Mouse (Mus musculus): Measurements from ENCODE around the gene Srsf4. TPM values are rescaled to one million over a fixed set of nuclear protein-coding genes. Genes with fewer than 3 reads are reported as not detected.

Gene Srsf4
- polyA plus RNA-seq, 1 experiment from 2014 or later: 39.6 TPM

- H3K4me3 ChIP-seq (ENCODE audit: inconsistent target): no peak overlapping the region
Measured at GRCm38 (mm10) chr4:131914891-131915469, 41.6 kb downstream of the Srsf4 start.

GRCm38 (mm10) chr4:131915821-131916328, 42.5 kb downstream of the Srsf4 start:
- Histone ChIP-seq H3K27ac (no peak overlapping the region), H3K79me2 (ENCODE audit: inconsistent target) (no peaks in the 10 kb centered on the region), H3K4me3 (ENCODE audit: inconsistent target) (no peak overlapping the region), H3K36me3 (ENCODE audit: inconsistent target) (no peaks in the 10 kb centered on the region)
- WGBS (ENCODE audit: missing documents): 81% methylated on average over 13 of the region's 13 CpGs

More at GRCm38 (mm10) chr4:131914891-131915469, 41.6 kb downstream of the Srsf4 start:
- no peak overlapping the region for H3K27ac ChIP-seq
- 27% methylated on average over 29 of the region's 31 CpGs for WGBS (ENCODE audit: missing documents)
- H3K36me3 ChIP-seq (ENCODE audit: inconsistent target): no peaks in the 10 kb centered on the region
- H3K79me2 ChIP-seq (ENCODE audit: inconsistent target): no peaks in the 10 kb centered on the region

- 11% methylated on average over 15 of the region's 15 CpGs for WGBS (ENCODE audit: missing documents)
- Histone ChIP-seq H3K36me3 (ENCODE audit: inconsistent target) (no peaks in the 10 kb centered on the region), H3K79me2 (ENCODE audit: inconsistent target) (no peaks in the 10 kb centered on the region), H3K4me3 (ENCODE audit: inconsistent target) (no peak overlapping the region), H3K27ac (no peak overlapping the region)
Measured at GRCm38 (mm10) chr4:131916425-131916824, 43.0 kb downstream of the Srsf4 start.

- Histone ChIP-seq H3K4me3 (ENCODE audit: inconsistent target) (no peak overlapping the region), H3K36me3 (ENCODE audit: inconsistent target) (no peaks in the 10 kb centered on the region), H3K79me2 (ENCODE audit: inconsistent target) (no peaks in the 10 kb centered on the region), H3K27ac (no peak overlapping the region)
- WGBS (ENCODE audit: missing documents): 36% methylated on average over 10 of the region's 10 CpGs
Measured at GRCm38 (mm10) chr4:131917010-131917555, 43.7 kb downstream of the Srsf4 start.

- H3K36me3 ChIP-seq (ENCODE audit: inconsistent target): no peaks in the 10 kb centered on the region
- no peaks in the 10 kb centered on the region for H3K79me2 ChIP-seq (ENCODE audit: inconsistent target)
- no peak overlapping the region for H3K4me3 ChIP-seq (ENCODE audit: inconsistent target)
- 94% methylated on average over 7 of the region's 7 CpGs for WGBS (ENCODE audit: missing documents)
- no peak overlapping the region for H3K27ac ChIP-seq
Measured at GRCm38 (mm10) chr4:131918026-131918533, 44.7 kb downstream of the Srsf4 start.

GRCm38 (mm10) chr4:131918711-131919500, 45.5 kb downstream of the Srsf4 start:
- H3K27ac ChIP-seq: no peak overlapping the region
- peaks cover 5% of the 10 kb centered on the region; the same call in 1 of the 2 replicates for H3K36me3 ChIP-seq (ENCODE audit: inconsistent target)
- H3K4me3 ChIP-seq (ENCODE audit: inconsistent target): no peak overlapping the region
- no peaks in the 10 kb centered on the region for H3K79me2 ChIP-seq (ENCODE audit: inconsistent target)
- WGBS (ENCODE audit: missing documents): 49% methylated on average over 15 of the region's 15 CpGs

- WGBS (ENCODE audit: missing documents): 70% methylated on average over 14 of the region's 15 CpGs
- H3K36me3 ChIP-seq (ENCODE audit: inconsistent target): peaks cover 12% of the 10 kb centered on the region
- no peaks in the 10 kb centered on the region for H3K79me2 ChIP-seq (ENCODE audit: inconsistent target)
- H3K4me3 ChIP-seq (ENCODE audit: inconsistent target): no peak overlapping the region
- H3K27ac ChIP-seq: no peak overlapping the region
Measured at GRCm38 (mm10) chr4:131919506-131920140, 46.2 kb downstream of the Srsf4 start.

- 15% methylated on average over 41 of the region's 51 CpGs for WGBS (ENCODE audit: missing documents)
- Histone ChIP-seq H3K79me2 (ENCODE audit: inconsistent target) (no peaks in the 10 kb centered on the region), H3K36me3 (ENCODE audit: inconsistent target) (peaks cover 18% of the 10 kb centered on the region), H3K27ac (no peak overlapping the region), H3K4me3 (ENCODE audit: inconsistent target) (no peak overlapping the region)
Measured at GRCm38 (mm10) chr4:131920141-131920594, 46.8 kb downstream of the Srsf4 start.

GRCm38 (mm10) chr4:131920595-131921351, 47.4 kb downstream of the Srsf4 start:
- no peak overlapping the region for H3K27ac ChIP-seq
- WGBS (ENCODE audit: missing documents): 8% methylated on average over 66 of the region's 76 CpGs
- no peaks in the 10 kb centered on the region for H3K79me2 ChIP-seq (ENCODE audit: inconsistent target)
- peaks cover 24% of the 10 kb centered on the region for H3K36me3 ChIP-seq (ENCODE audit: inconsistent target)
- no peak overlapping the region for H3K4me3 ChIP-seq (ENCODE audit: inconsistent target)

GRCm38 (mm10) chr4:131921461-131922346, 48.3 kb downstream of the Srsf4 start, which contains the start of gene Tmem200b:
Gene Tmem200b (plus strand): TSS chr4:131921771.
- Histone ChIP-seq H3K36me3 (ENCODE audit: inconsistent target) (peaks cover 33% of the 10 kb centered on the region), H3K79me2 (ENCODE audit: inconsistent target) (no peaks in the 10 kb centered on the region), H3K27ac (no peak within 1 kb of the TSS), H3K4me3 (ENCODE audit: inconsistent target) (no peak within 1 kb of the TSS)
- WGBS (ENCODE audit: missing documents): 2% methylated on average over 83 of the region's 130 CpGs

GRCm38 (mm10) chr4:131922404-131922803, 49.0 kb downstream of the Srsf4 start:
- no peak overlapping the region for H3K4me3 ChIP-seq (ENCODE audit: inconsistent target)
- no peaks in the 10 kb centered on the region for H3K79me2 ChIP-seq (ENCODE audit: inconsistent target)
- H3K27ac ChIP-seq: no peak overlapping the region
- 76% methylated on average over 13 of the region's 15 CpGs for WGBS (ENCODE audit: missing documents)
- peaks cover 40% of the 10 kb centered on the region for H3K36me3 ChIP-seq (ENCODE audit: inconsistent target)

- Histone ChIP-seq H3K4me3 (ENCODE audit: inconsistent target) (no peak overlapping the region), H3K36me3 (ENCODE audit: inconsistent target) (peaks cover 59% of the 10 kb centered on the region), H3K27ac (no peak overlapping the region), H3K79me2 (ENCODE audit: inconsistent target) (no peaks in the 10 kb centered on the region)
- 75% methylated on average over 6 of the region's 6 CpGs for WGBS (ENCODE audit: missing documents)
Measured at GRCm38 (mm10) chr4:131924096-131924810, 50.8 kb downstream of the Srsf4 start.

Data from macrophage (primary cell).